Mouse (Mus musculus): ENCODE data around the gene Sdc1. TPM values are rescaled to one million over a fixed set of nuclear protein-coding genes. Genes with fewer than 3 reads are reported as not detected.

The Sdc1 gene
- polyA plus RNA-seq, 1 experiment from 2014 or later: 142 TPM

GRCm38 (mm10) chr12:8830967-8831635 lies 60.0 kb downstream of the Sdc1 start:
- ATAC-seq (ENCODE audit: borderline replicate concordance, extremely low read depth, low FRiP score, low TSS enrichment): no peak
- WGBS: 58% methylated on average over 6 of the region's 6 CpGs
- Histone ChIP-seq H3K4me2 (no peak overlapping the region), H3K4me3 (no peak overlapping the region), H3K9ac (no peak overlapping the region), H3K36me3 (no peaks in the 10 kb centered on the region), H3K4me1 (no peaks in the 10 kb centered on the region), H3K27me3 (no peaks in the 10 kb centered on the region), H3K27ac (no peak overlapping the region), H3K9me3 (no peaks in the 10 kb centered on the region)

- 77% methylated on average over 6 of the region's 6 CpGs for WGBS
- no peak overlapping the region for H3K4me2 ChIP-seq
- H3K9ac ChIP-seq: no peak overlapping the region
- H3K9me3 ChIP-seq: no peaks in the 10 kb centered on the region
- H3K4me3 ChIP-seq: no peak overlapping the region
- H3K27ac ChIP-seq: no peak overlapping the region
- no peaks in the 10 kb centered on the region for H3K4me1 ChIP-seq
- no peaks in the 10 kb centered on the region for H3K27me3 ChIP-seq
- no peak for ATAC-seq (ENCODE audit: borderline replicate concordance, extremely low read depth, low FRiP score, low TSS enrichment)
- no peaks in the 10 kb centered on the region for H3K36me3 ChIP-seq
Measured at GRCm38 (mm10) chr12:8831710-8832109, 60.6 kb downstream of the Sdc1 start.

- H3K9me3 ChIP-seq: no peaks in the 10 kb centered on the region
- no peak overlapping the region for H3K27ac ChIP-seq
- no peak overlapping the region for H3K9ac ChIP-seq
- H3K4me2 ChIP-seq: no peak overlapping the region
- no peak overlapping the region for H3K4me3 ChIP-seq
- 62% methylated on average over 7 of the region's 7 CpGs for WGBS
- H3K27me3 ChIP-seq: no peaks in the 10 kb centered on the region
- ATAC-seq (ENCODE audit: borderline replicate concordance, extremely low read depth, low FRiP score, low TSS enrichment): no peak
- no peaks in the 10 kb centered on the region for H3K36me3 ChIP-seq
- no peaks in the 10 kb centered on the region for H3K4me1 ChIP-seq
Measured at GRCm38 (mm10) chr12:8840782-8841325, 69.7 kb downstream of the Sdc1 start.

- WGBS: 71% methylated on average over 7 of the region's 7 CpGs
- H3K4me3 ChIP-seq: no peak overlapping the region
- peaks cover 9% of the 10 kb centered on the region; the same call in 1 of the 2 replicates for H3K4me1 ChIP-seq
- no peak overlapping the region for H3K27ac ChIP-seq
- H3K27me3 ChIP-seq: no peaks in the 10 kb centered on the region
- no peaks in the 10 kb centered on the region for H3K9me3 ChIP-seq
- H3K4me2 ChIP-seq: no peak overlapping the region
- H3K9ac ChIP-seq: no peak overlapping the region
- ATAC-seq (ENCODE audit: borderline replicate concordance, extremely low read depth, low FRiP score, low TSS enrichment): no peak
- H3K36me3 ChIP-seq: no peaks in the 10 kb centered on the region
Measured at GRCm38 (mm10) chr12:8842725-8843124, 71.6 kb downstream of the Sdc1 start.

Other genes starting within 250 kb of the Sdc1 start
- not detected in 2 replicates for gene Slc7a15, start 172.3 kb upstream of the Sdc1 start, polyA plus RNA-seq (2015; fragmentation: Nextera tagmentation; extraction: Ambion mirVana)
- gene Pum2, start 97.2 kb upstream of the Sdc1 start, polyA plus RNA-seq (2015; fragmentation: Nextera tagmentation; extraction: Ambion mirVana): 42.5 and 44.5 TPM in 2 replicates
- 335 and 336 TPM in 2 replicates for gene Laptm4a, start 150.3 kb downstream of the Sdc1 start, polyA plus RNA-seq (2015; fragmentation: Nextera tagmentation; extraction: Ambion mirVana)
- gene Matn3, start 176.6 kb downstream of the Sdc1 start, polyA plus RNA-seq (2015; fragmentation: Nextera tagmentation; extraction: Ambion mirVana): 2.8 TPM in 2 replicates
- 20.7 and 22.8 TPM in 2 replicates for gene Wdr35, start 202.6 kb downstream of the Sdc1 start, polyA plus RNA-seq (2015; fragmentation: Nextera tagmentation; extraction: Ambion mirVana)

All from lung, embryonic 15.5 days (tissue).